Mouse (Mus musculus) liver, adult (tissue): ENCODE results near the gene Them5.

Source experiments
- GATA4 ChIP-seq: IDR thresholded peaks from 2 replicates; pipeline ENCODE4 v1.6.1; 2014; ENCODE audit warnings: mild to moderate bottlenecking, low read length; ENCODE audit not compliant: insufficient replicate concordance

Gene Them5

DNA sequence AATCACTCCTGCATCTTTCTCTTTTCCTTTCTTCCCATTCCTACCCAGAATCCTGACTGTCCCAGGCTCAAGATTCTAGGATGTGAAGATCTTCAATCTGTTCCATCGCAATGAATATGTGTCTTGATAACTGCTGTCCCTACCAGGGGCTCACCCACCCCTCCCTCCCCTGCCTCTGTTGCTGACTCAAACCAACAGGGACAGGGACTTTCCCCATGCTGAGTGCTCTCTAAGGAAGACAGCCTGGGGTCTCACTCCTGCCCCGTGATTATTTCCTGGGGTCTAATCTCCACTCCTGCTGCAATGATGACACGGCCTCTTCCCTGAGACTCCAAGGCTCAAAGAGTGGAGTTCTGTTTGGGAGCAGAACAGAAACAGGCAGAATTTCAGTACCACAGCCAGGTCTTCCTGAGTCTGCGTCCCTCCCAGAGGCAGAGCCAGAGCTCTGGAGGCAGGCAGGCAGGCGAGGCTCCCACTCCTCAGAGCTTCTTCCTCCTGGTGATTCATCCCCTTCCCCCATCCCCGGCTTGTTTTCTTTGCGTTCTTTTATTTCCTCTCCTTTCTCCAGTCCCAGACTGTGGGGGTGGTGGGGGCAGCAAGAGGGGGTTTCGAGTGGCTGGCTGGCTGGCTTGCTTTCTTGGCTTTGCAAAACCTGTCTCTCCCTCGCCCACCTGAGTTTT, 38.1 kb downstream of the Them5 start:
- no peak for TF ChIP-seq GATA4

DNA sequence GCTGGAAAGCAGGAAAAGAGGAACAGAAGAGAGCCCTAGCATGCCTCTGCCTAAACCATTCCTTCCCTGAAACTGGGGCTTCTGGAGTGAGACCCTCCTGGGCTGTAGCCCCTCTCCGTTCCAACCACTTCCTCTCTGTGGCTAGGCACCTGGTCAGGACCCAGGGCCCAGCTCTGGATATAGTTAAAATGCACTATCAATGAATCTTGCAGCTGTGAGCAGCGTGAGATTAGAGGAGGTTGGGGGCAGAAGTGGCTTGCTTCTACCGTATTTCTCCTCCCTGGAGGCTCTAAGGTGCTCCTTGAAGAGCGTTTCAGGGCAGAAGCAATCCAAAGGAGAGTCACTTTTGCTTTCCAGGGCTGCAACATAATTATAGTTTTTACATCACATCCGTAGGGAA, 40.4 kb downstream of the Them5 start:
- no peak for TF ChIP-seq GATA4

DNA sequence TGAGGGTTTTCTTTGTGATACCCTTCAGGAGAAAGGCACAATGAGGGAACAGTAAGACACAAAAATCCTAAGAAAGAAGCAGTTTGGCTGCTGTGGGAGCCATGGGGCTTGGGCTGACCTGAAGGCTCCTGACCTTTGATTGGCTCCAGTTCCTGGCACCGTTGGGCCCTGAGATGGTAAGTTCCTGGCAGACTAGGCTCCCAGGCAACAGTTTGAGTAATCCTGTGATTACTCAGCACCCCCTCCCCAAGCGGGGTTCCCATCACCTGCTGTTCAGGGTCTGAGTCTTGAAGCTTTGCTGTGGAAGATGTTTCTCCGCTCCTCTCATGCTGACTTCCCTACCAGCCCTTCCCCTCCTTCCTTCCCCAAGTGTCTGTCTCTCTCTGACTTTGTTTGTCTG, 41.6 kb downstream of the Them5 start:
- no peak for TF ChIP-seq GATA4

DNA sequence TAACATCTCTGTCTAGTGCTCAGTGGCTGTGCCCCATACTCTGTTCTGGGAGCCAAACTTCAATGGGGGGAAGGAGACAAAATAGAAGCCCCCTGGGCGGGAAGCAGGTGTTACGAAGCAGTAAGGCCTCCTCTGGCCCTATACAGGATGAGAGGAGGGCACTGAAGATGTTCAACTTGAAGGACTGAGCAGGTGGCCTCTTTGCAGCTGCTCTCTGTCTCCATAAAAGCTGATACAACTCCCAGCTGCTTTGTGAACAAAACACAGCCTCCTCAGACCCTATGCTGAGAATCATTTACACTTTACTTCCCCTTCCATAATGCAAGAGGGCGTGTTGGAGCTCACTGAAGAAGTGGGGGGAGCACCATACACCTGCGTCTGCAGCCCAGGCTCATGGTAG, 44.8 kb downstream of the Them5 start:
- TF ChIP-seq GATA4 = no peak

DNA sequence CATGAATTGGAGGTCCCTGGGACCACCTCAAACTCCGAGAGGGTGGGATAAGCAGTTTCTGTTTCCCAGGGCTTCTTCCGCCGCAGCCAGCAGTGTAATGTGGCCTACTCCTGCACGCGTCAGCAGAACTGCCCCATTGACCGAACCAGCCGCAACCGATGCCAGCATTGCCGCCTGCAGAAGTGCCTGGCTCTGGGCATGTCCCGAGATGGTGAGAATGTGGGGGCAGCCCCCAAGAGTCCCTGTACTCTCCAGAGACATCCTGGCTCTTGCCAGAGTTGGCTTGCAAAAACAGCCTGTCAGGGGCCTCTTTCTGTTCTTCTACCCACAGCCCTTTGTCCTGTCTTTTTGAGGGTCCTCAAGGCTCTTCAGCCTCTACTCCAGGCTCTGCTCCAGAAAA, 45.5 kb downstream of the Them5 start:
- no peak for TF ChIP-seq GATA4

DNA sequence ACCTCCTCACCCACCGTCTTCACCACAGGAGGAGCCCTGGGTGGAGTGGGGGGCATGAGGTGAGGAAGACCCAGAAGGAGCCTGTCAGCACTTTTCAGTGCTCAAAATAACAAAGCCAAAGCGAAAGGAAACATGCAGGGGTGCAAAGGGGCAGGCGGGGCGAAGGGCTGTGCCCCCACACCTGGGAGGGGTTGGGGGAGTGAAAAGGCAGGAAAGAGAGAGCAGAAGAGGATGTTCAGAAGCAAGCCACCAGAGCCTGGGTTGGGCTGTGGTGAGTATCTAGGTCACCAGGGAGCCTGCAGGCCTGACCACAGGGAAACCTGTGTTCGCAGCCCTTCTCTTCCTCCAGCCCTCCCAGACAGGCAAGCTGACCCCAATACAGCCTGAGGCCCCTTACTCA, 46.1 kb downstream of the Them5 start:
- TF ChIP-seq GATA4 = no peak

DNA sequence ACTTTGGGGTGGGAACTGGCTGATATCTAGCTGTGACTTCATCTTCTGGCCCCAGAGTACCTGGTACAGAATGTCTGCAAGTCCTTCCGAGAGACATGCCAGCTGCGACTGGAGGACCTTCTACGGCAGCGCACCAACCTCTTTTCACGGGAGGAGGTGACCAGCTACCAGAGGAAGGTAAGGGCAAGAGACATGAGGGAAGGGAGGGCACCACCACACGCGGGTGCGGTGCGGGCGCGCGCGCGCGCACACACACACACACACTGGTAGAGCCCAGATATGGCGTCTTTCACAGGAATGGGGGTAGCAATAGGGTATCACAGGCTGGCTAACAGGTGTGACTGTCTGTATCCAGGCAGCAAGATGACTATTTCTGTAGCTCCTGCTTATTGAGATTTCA, 47.5 kb downstream of the Them5 start:
- no peak for TF ChIP-seq GATA4

DNA sequence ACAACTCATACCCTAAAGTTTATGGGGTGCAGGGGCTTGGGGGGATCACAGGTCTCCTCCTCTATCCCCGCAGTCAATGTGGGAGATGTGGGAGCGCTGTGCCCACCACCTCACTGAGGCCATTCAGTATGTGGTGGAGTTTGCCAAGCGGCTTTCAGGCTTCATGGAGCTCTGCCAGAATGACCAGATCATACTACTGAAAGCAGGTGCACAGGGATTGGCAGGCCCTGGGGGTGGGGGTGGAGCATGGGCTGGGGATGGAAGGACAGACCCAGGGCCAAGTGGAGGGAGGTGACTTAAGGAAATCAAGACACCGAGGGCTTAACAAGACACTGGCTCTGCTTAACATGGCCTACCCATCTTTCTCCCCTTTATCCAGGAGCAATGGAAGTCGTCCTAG, 49.1 kb downstream of the Them5 start:
- TF ChIP-seq GATA4 = no peak

DNA sequence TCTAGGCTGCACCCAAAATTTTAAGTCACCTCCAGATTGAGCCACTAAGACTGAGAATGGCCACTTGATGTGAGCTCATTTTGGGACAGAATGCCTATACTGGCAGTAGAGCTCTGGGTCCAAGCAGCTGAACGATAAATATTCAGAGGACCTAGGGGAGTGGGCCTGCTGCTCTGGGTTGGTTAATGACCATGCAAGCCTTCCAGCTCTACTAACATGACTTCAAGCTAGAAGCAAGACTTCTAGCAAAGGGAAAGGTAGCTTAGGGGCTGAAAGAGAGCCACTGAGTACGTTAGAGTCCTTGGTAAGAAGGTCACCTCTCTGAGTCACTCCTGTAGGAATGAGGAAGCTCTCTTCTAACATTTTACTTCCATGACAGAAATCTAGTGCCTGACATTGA, 50.2 kb downstream of the Them5 start:
- no peak for TF ChIP-seq GATA4

DNA sequence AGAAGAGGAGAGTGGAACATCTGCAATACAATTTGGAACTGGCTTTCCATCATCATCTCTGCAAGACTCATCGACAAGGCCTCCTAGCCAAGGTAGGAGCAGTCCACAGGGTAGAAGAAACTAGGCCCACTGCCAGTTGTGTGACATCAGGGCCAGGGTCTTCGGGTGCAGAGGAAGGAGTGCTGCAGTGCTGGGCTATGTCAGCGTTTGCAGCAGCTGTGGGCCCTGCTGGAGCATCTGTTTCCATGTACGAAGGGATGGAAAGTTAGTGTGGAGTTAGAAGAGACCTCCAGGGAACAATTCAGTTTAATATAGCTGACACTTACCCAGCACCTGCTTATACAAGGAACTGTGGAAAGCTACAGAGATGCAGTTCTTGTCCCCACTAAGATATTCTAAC, 51.1 kb downstream of the Them5 start:
- no peak for TF ChIP-seq GATA4

DNA sequence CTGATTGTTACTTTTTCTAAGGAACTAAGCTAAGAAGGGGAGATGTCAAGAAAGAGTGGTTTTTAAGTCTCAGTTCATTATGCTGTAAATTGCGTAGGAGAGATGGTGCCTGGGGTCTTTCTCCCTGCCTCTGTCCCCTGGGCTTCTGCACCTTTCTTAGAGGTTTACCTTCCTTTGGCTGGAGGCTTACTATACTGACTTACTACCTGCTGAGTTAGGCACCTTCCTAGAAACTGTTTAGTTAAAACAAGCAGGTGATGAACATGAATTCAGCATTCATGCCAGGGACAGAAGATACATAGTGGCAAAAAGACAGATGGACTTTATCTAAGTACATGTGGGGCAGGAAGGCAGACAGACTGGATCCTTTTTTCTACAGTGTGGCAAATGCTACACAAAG, 54.4 kb downstream of the Them5 start:
- no peak for TF ChIP-seq GATA4

DNA sequence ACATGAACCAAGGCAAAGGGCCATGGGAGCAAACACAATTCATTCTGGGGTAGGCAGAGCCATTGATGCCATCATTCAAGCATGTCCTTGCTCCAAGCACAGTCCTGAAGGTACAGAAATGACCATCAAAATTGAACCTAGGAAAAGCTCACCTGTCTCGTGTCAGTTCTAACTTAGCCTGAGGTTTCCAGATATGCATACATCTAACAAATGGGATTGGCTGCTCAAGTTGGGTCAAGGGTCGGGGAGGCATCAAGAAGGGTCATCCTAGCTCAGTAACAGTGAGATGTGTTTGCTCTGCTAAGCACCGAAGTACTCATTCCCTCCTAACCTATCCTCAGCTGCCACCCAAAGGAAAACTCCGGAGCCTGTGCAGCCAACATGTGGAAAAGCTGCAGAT, 55.0 kb downstream of the Them5 start:
- no peak for TF ChIP-seq GATA4
